Mouse (Mus musculus): ENCODE results near the gene Itga5. TPM values are rescaled to one million over a fixed set of nuclear protein-coding genes. Genes with fewer than 3 reads are reported as not detected.

Gene Itga5
- 3.8 and 4.8 TPM in 2 replicates for polyA plus RNA-seq (2015; fragmentation: Nextera tagmentation; extraction: Ambion mirVana)

DNA sequence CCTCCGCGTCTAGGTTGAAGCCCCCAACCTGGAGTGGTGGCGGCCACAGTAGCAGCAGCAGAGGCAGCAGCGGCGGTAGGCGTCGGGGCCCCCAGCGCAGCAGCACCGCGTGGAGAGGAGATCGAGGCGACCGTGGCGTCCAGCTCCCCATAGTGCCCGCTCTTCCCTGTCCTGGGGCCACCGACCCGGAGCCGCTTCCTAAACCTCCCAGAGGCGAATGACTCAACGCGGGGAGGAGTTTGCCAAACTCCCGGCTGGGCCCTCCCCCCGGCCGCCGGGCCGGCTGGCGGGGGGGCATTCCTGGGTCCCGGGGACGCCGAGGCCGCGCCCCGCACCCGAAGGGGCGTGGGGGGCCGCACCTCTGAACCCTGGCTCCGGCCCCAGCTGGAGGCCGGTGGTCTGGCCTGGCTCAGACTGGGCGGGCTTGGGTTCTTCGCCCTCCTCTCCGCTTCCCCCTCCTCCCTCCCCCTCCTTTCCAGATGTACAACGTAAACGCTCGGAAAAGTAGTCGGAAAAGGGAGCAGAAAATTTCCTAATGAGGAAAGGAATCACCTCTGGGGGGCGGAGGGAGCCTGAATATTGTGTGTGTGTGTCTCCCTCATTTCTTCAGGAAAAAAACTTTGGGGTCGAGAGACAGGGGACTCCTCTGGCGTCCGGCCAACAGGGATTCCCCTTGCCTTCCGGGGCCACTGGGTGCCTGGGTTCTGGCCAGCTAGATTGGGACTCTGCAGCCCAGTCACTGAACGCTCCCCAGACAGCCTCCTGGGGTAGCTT lies at the start of gene Itga5:
Gene Itga5, minus strand, starts transcription at position 388 of the 774 bp plus-strand sequence.

DNA sequence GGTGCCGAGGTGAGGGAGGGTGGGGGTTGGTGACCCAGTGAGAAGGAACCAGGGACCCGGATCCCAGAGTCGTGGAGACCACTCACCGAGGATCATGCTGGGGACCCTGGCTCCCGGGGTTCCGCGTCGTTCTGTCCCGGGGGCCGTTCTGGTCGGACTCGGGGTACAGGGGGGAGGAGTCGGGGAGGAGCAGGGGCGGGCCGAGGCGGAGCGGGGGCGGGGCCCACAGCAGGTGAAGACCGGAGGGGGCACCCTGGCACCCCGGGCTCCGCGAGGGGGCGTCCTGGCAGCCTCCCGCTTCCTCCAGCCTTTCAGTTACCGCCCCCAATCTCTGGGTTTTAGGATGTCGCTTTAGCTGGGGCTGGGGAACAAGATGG lies 26.6 kb downstream of the Itga5 start, which contains the start of gene Zfp385a:
Gene Zfp385a, minus strand, starts transcription at position 133 of the 377 bp plus-strand sequence.

DNA sequence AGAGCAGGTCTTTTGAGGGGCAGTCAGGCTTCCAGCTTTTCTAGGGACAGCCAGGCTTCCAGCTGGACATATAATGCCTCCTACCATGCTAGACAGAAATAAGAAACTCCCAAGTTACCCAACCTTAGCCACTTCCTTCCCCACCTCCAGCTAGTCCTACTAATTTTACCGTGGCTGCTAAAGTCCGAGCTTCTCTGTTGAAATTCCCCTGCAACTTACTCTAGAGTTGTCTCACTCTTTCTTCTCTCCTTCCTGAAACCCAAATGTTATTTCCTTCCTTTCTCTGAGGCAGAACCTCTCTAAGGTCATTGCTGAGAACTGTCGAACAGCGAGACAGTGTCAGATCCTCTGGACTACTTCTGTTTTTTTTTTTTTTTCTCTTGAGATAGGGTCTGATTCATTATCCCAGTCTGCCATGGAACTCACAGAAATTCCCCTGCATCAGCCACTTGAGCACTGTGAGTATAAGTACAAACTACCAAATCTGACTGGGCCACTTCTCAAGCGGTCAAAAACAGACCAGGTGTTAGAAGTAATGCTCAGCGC lies 56.1 kb downstream of the Itga5 start, which contains the start of gene Gpr84:
Gene Gpr84, minus strand, starts transcription at position 248 of the 546 bp plus-strand sequence.

Small RNA genes within 50 kb of the gene (microRNA-seq; reads per million reads assigned to microRNA genes)
- not detected for gene Mir6963

Other genes with a start within 250 kb of the Itga5 start
- 9.8 and 10.9 TPM in 2 replicates for gene Smug1, start 199.7 kb downstream of the Itga5 start, polyA plus RNA-seq (2015; fragmentation: Nextera tagmentation; extraction: Ambion mirVana)
- gene Cbx5, start 126.9 kb downstream of the Itga5 start, polyA plus RNA-seq (2015; fragmentation: Nextera tagmentation; extraction: Ambion mirVana): 78.9 and 85.6 TPM in 2 replicates
- 397 and 427 TPM in 2 replicates for gene Hnrnpa1, start 126.3 kb downstream of the Itga5 start, polyA plus RNA-seq (2015; fragmentation: Nextera tagmentation; extraction: Ambion mirVana)
- gene Nfe2, start 108.4 kb downstream of the Itga5 start, polyA plus RNA-seq (2015; fragmentation: Nextera tagmentation; extraction: Ambion mirVana): 0.43 and 0.88 TPM in 2 replicates
- 157 and 169 TPM in 2 replicates for gene Copz1, start 94.0 kb downstream of the Itga5 start, polyA plus RNA-seq (2015; fragmentation: Nextera tagmentation; extraction: Ambion mirVana)
- gene Gpr84, start 56.2 kb downstream of the Itga5 start, polyA plus RNA-seq (2015; fragmentation: Nextera tagmentation; extraction: Ambion mirVana): 0.65 and 0.93 TPM in 2 replicates
- gene Zfp385a, start 26.7 kb downstream of the Itga5 start, polyA plus RNA-seq (2015; fragmentation: Nextera tagmentation; extraction: Ambion mirVana): 25.7 and 27.6 TPM in 2 replicates
- gene Gtsf1, start 63.7 kb upstream of the Itga5 start, polyA plus RNA-seq (2015; fragmentation: Nextera tagmentation; extraction: Ambion mirVana): 0.32 TPM in 1 of 2 replicates, not detected in the other
- 0.33 and 0.44 TPM in 2 replicates for gene Gtsf2, start 81.7 kb upstream of the Itga5 start, polyA plus RNA-seq (2015; fragmentation: Nextera tagmentation; extraction: Ambion mirVana)
- 2.1 TPM in 2 replicates for gene Nckap1l, start 87.0 kb upstream of the Itga5 start, polyA plus RNA-seq (2015; fragmentation: Nextera tagmentation; extraction: Ambion mirVana)
- gene Pde1b, start 136.3 kb upstream of the Itga5 start, polyA plus RNA-seq (2015; fragmentation: Nextera tagmentation; extraction: Ambion mirVana): 69.6 and 72.0 TPM in 2 replicates
- 179 and 180 TPM in 2 replicates for gene Ppp1r1a, start 171.2 kb upstream of the Itga5 start, polyA plus RNA-seq (2015; fragmentation: Nextera tagmentation; extraction: Ambion mirVana)
- gene Glycam1, start 198.3 kb upstream of the Itga5 start, polyA plus RNA-seq (2015; fragmentation: Nextera tagmentation; extraction: Ambion mirVana): 0.44 TPM in 1 of 2 replicates, not detected in the other

All from neural tube, postnatal 0 days (tissue).